In the genomic region with DNA sequence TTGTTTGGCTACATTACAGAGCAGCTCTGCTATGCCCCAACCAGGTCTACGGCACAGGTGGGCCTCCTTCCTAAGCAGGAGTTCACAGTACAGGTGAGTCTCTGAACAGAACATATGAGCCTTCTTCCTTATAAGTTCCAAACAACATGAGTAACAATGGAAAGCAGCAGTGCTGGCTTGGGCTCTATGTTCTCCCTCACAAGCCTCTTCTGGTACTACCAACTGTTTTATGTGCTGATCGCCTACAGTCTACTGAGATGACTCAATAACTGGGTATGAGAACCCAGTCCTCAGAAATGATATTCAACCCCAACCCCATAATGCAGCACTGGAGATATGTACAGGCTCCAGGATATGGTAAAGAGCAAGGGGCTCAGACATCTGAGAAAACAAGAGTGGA, we compare ENCODE assay signal across 17 mouse cellular contexts. TPM values are rescaled to one million over a fixed set of nuclear protein-coding genes. Genes with fewer than 3 reads are reported as not detected.
"Had no signal": no experiment of that assay in that cellular context is flagged by ENCODE, and none has a peak within 500 bp of the region (broad histone marks: within the 10 kb centered on the region; RNA-seq: fewer than 3 reads in every experiment).

No protein-coding gene starts in this region.

- H3K9ac ChIP-seq: lung, embryonic 14.5 days; midbrain, embryonic 13.5 days; midbrain, embryonic 15.5 days; neural tube, embryonic 12.5 days; stomach, embryonic 15.5 days had no signal

- H3K4me2 ChIP-seq: lung, embryonic 14.5 days; midbrain, embryonic 13.5 days; midbrain, embryonic 15.5 days; neural tube, embryonic 12.5 days; stomach, embryonic 15.5 days had no signal

- H3K27me3 ChIP-seq: midbrain, embryonic 13.5 days; midbrain, embryonic 15.5 days; neural tube, embryonic 12.5 days; stomach, embryonic 15.5 days had no signal

- H3K27ac ChIP-seq: midbrain, embryonic 10.5 days; midbrain, embryonic 13.5 days; midbrain, embryonic 15.5 days; neural tube, embryonic 12.5 days; stomach, embryonic 15.5 days; stomach, postnatal 0 days had no signal

- H3K9me3 ChIP-seq: midbrain, embryonic 10.5 days; midbrain, embryonic 13.5 days; midbrain, embryonic 15.5 days; neural tube, embryonic 12.5 days; stomach, embryonic 15.5 days had no signal

- H3K4me3 ChIP-seq: midbrain, embryonic 10.5 days; midbrain, embryonic 13.5 days; midbrain, embryonic 15.5 days; neural tube, embryonic 12.5 days; stomach, embryonic 15.5 days had no signal

- H3K4me1 ChIP-seq: midbrain, embryonic 10.5 days; midbrain, embryonic 13.5 days; midbrain, embryonic 15.5 days; neural tube, embryonic 12.5 days; stomach, embryonic 15.5 days had no signal

- DNase-seq: lung, adult 18-20 months; lung, embryonic 14.5 days; lung, postnatal 10 days; lung, postnatal 4 days; right cerebral cortex, postnatal 14 days; thymus, adult 2 months; thymus, postnatal 25 days; thymus, postnatal 4 days had no signal

- ATAC-seq: midbrain, embryonic 13.5 days; midbrain, embryonic 15.5 days had no signal

RNA-seq across cellular contexts. Expression of gene Ripk4, which starts 50.5 kb away (rescaled TPM):
- total RNA-seq: megakaryocyte-erythroid progenitor cell, adult 5-6 weeks; monocyte, adult 5-6 weeks; neutrophil, adult 5-6 weeks had no signal
